19 mouse cellular contexts compared by ENCODE assay signal in genomic region chr12:119185441-119185840, GRCm38 (mm10). TPM values are rescaled to one million over a fixed set of nuclear protein-coding genes. Genes with fewer than 3 reads are reported as not detected.
"Had no signal": no experiment of that assay in that cellular context is flagged by ENCODE, and none has a peak within 500 bp of the region (broad histone marks: within the 10 kb centered on the region; RNA-seq: fewer than 3 reads in every experiment).

No protein-coding gene starts in this region.

- H3K4me3 ChIP-seq: midbrain, embryonic 10.5 days; midbrain, embryonic 12.5 days; myocyte; neural tube, embryonic 13.5 days; neural tube, embryonic 15.5 days; stomach, embryonic 15.5 days had no signal

- ATAC-seq: midbrain, embryonic 16.5 days had no signal

- DNase-seq: lung, adult 18-20 months; lung, embryonic 14.5 days; lung, postnatal 10 days; lung, postnatal 4 days; midbrain, embryonic 14.5 days; retina, postnatal 1 day; right cerebral cortex, adult 18-20 months; thymus, adult 2 months; thymus, postnatal 25 days; thymus, postnatal 4 days had no signal

- H3K27me3 ChIP-seq: midbrain, embryonic 12.5 days; neural tube, embryonic 13.5 days; neural tube, embryonic 15.5 days; stomach, embryonic 15.5 days had no signal

- H3K4me1 ChIP-seq: midbrain, embryonic 10.5 days; midbrain, embryonic 12.5 days; neural tube, embryonic 13.5 days; neural tube, embryonic 15.5 days; stomach, embryonic 15.5 days had no signal

- H3K36me3 ChIP-seq: neural tube, embryonic 15.5 days; stomach, embryonic 15.5 days had no signal

- H3K4me2 ChIP-seq: lung, embryonic 14.5 days; midbrain, embryonic 12.5 days; neural tube, embryonic 13.5 days; neural tube, embryonic 15.5 days; stomach, embryonic 15.5 days had no signal

- H3K9me3 ChIP-seq: midbrain, embryonic 10.5 days; midbrain, embryonic 12.5 days; neural tube, embryonic 13.5 days; neural tube, embryonic 15.5 days; stomach, embryonic 15.5 days had no signal

- H3K27ac ChIP-seq: midbrain, embryonic 10.5 days; midbrain, embryonic 12.5 days; neural tube, embryonic 13.5 days; neural tube, embryonic 15.5 days; stomach, embryonic 15.5 days; stomach, postnatal 0 days had no signal

- H3K9ac ChIP-seq: lung, embryonic 14.5 days; midbrain, embryonic 12.5 days; neural tube, embryonic 13.5 days; neural tube, embryonic 15.5 days; stomach, embryonic 15.5 days had no signal

RNA-seq across cellular contexts. Expression of gene Itgb8, which starts 53.2 kb away (rescaled TPM):
- total RNA-seq: megakaryocyte, adult 5-6 weeks had no signal
